Mouse (Mus musculus) heart, adult 2 months (tissue): ENCODE data around the gene Epb41l2. TPM values are rescaled to one million over a fixed set of nuclear protein-coding genes. Genes with fewer than 3 reads are reported as not detected.

Source experiments
- DNase-seq, 2 experiments: peaks; one replicate each; pipeline ENCODE4 v3.0.0; 2021
- H3K27ac ChIP-seq: fragments of 200-600 bp; 2 replicates; pipeline ENCODE4 v1.8.1; 2022
- H3K27me3 ChIP-seq: fragments of 200-500 bp; 2 replicates; pipeline ENCODE4 v1.6.1; 2012; ENCODE audit warnings: mild to moderate bottlenecking, low read length, inconsistent platforms, mixed read lengths; ENCODE audit not compliant: control insufficient read depth, insufficient read depth
- H3K36me3 ChIP-seq: fragments of 200-500 bp; 2 replicates; pipeline ENCODE4 v1.6.1; 2012; ENCODE audit warnings: low read length, inconsistent platforms; ENCODE audit not compliant: control insufficient read depth, insufficient read depth
- H3K4me1 ChIP-seq: fragments of 200-500 bp; 2 replicates; pipeline ENCODE4 v1.6.1; 2011; ENCODE audit warnings: low read length; ENCODE audit not compliant: control insufficient read depth, insufficient read depth
- H3K4me3 ChIP-seq: fragments of 200-600 bp; 2 replicates; pipeline ENCODE4 v1.8.1; 2022
- H3K79me2 ChIP-seq: fragments of 200-500 bp; replicated peaks from 2 replicates; pipeline ENCODE4 v1.6.1; 2012; ENCODE audit warnings: mild to moderate bottlenecking, inconsistent platforms, low read length, moderate library complexity, mixed read lengths; ENCODE audit not compliant: control insufficient read depth, insufficient read depth
- H3K9ac ChIP-seq: fragments of 200-500 bp; 2 replicates; pipeline ENCODE4 v1.6.1; 2012; ENCODE audit warnings: low read depth, mild to moderate bottlenecking, control low read depth, inconsistent platforms, low read length, mixed read lengths
- CTCF ChIP-seq: fragments of 200-600 bp; IDR thresholded peaks from 2 replicates; pipeline ENCODE4 v1.8.1; 2022; ENCODE audit warnings: antibody characterized with exemption, mild to moderate bottlenecking, moderate library complexity
- EP300 ChIP-seq: fragments of 200-500 bp; IDR thresholded peaks from 2 replicates; pipeline ENCODE4 v1.6.1; 2011; ENCODE audit warnings: low read depth, low read length, control low read depth; ENCODE audit not compliant: insufficient read depth
- POLR2A ChIP-seq: fragments of 200-500 bp; IDR thresholded peaks from 2 replicates; pipeline ENCODE4 v1.6.1; 2011; ENCODE audit warnings: mild to moderate bottlenecking, low read depth, low read length, control low read depth; ENCODE audit not compliant: insufficient read depth
- WGBS: fragments of 180-500 bp; shearing (Covaris S2); methylation state at CpG from one replicate; pipeline ENCODE4 v1.1.7; 2018; 5-methylcytosine and 5-hydroxymethylcytosine counted together
- intact Hi-C: fragments of 180-260 bp; cut with DNase I; formaldehyde crosslinking; loops from one replicate; pipeline ENCODE4 v1.15.1; 2025
- polyA plus RNA-seq: library from polyadenylated mRNA; depleted of rRNA; stranded (reverse); fragments of >200 nt; gene quantifications from 2 replicates; pipeline ENCODE4 v1.2.3, GENCODE M21; 2012
- total RNA-seq, 2 experiments: library from RNA; stranded (reverse); gene quantifications; 2 replicates each; pipeline ENCODE4 v1.2.3; 2021

The Epb41l2 gene
- total and polyA plus RNA-seq, 3 experiments: 24.0 to 49.1 (median 40.5) TPM

GRCm38 (mm10) chr10:25368928-25369327 is 9.3 kb downstream of the Epb41l2 start:
- TF ChIP-seq CTCF (no peak), EP300 (no peak), POLR2A (no peak)
- no peak overlapping the region for H3K27ac ChIP-seq
- no peak for DNase-seq
- H3K4me1 ChIP-seq: peaks cover 17% of the 10 kb centered on the region
- H3K9ac ChIP-seq: no peak overlapping the region
- 84% methylated on average over 3 of the region's 3 CpGs for WGBS
- peaks cover 9% of the 10 kb centered on the region for H3K79me2 ChIP-seq
- H3K4me3 ChIP-seq: no peak overlapping the region
- intact Hi-C loops: loop anchor here (10.0 kb wide), 1 partner anchor 66 kb away; no protein-coding TSS in a partner anchor
- peaks cover 25% of the 10 kb centered on the region for H3K36me3 ChIP-seq
- H3K27me3 ChIP-seq: no peaks in the 10 kb centered on the region

GRCm38 (mm10) chr10:25369691-25370090 is 10.1 kb downstream of the Epb41l2 start:
- H3K27ac ChIP-seq: no peak overlapping the region
- H3K27me3 ChIP-seq: no peaks in the 10 kb centered on the region
- TF ChIP-seq CTCF (no peak), EP300 (no peak), POLR2A (no peak)
- H3K4me3 ChIP-seq: no peak overlapping the region
- H3K9ac ChIP-seq: no peak overlapping the region
- peaks cover 17% of the 10 kb centered on the region for H3K4me1 ChIP-seq
- intact Hi-C loops: loop anchor here (10.0 kb wide), 1 partner anchor 65 kb away; no protein-coding TSS in a partner anchor
- DNase-seq: no peak
- H3K36me3 ChIP-seq: peaks cover 25% of the 10 kb centered on the region
- peaks cover 6% of the 10 kb centered on the region for H3K79me2 ChIP-seq
- 77% methylated on average over 9 of the region's 9 CpGs for WGBS

- DNase-seq: no peak
- Histone ChIP-seq H3K4me3 (no peak overlapping the region), H3K36me3 (peaks cover 15% of the 10 kb centered on the region), H3K27ac (no peak overlapping the region), H3K79me2 (peaks cover 5% of the 10 kb centered on the region), H3K9ac (no peak overlapping the region), H3K27me3 (no peaks in the 10 kb centered on the region), H3K4me1 (peaks cover 14% of the 10 kb centered on the region)
- 76% methylated on average over 2 of the region's 2 CpGs for WGBS
- TF ChIP-seq POLR2A (no peak), CTCF (no peak), EP300 (no peak)
- intact Hi-C loops: no loop called here
Observed at GRCm38 (mm10) chr10:25371336-25371735, 11.7 kb downstream of the Epb41l2 start.

GRCm38 (mm10) chr10:25371915-25372371 is 12.3 kb downstream of the Epb41l2 start:
- Histone ChIP-seq H3K27ac (no peak overlapping the region), H3K4me1 (peaks cover 12% of the 10 kb centered on the region), H3K79me2 (peaks cover 5% of the 10 kb centered on the region), H3K4me3 (no peak overlapping the region), H3K36me3 (peaks cover 13% of the 10 kb centered on the region), H3K27me3 (no peaks in the 10 kb centered on the region), H3K9ac (no peak overlapping the region)
- DNase-seq: no peak
- TF ChIP-seq POLR2A (no peak), CTCF (no peak), EP300 (no peak)
- WGBS: 17% methylated on average over 3 of the region's 3 CpGs
- intact Hi-C loops: no loop called here

- H3K4me3 ChIP-seq: no peak overlapping the region
- H3K36me3 ChIP-seq: peaks cover 13% of the 10 kb centered on the region
- DNase-seq: peak in 1 of 2 experiments; percentile 22
- no peak overlapping the region for H3K27ac ChIP-seq
- H3K9ac ChIP-seq: no peak overlapping the region; the same call in 1 of the 2 replicates
- 37% methylated on average over 10 of the region's 10 CpGs for WGBS
- peaks cover 12% of the 10 kb centered on the region for H3K4me1 ChIP-seq
- H3K27me3 ChIP-seq: no peaks in the 10 kb centered on the region
- H3K79me2 ChIP-seq: peaks cover 6% of the 10 kb centered on the region
- intact Hi-C loops: no loop called here
- TF ChIP-seq CTCF: no peak
- TF ChIP-seq POLR2A: no peak
- no peak for TF ChIP-seq EP300
Observed at GRCm38 (mm10) chr10:25372510-25373148, 13.0 kb downstream of the Epb41l2 start.

GRCm38 (mm10) chr10:25375036-25375435 is 15.4 kb downstream of the Epb41l2 start:
- Histone ChIP-seq H3K79me2 (peaks cover 4% of the 10 kb centered on the region), H3K27ac (no peak overlapping the region), H3K4me1 (peaks cover 8% of the 10 kb centered on the region), H3K4me3 (no peak overlapping the region), H3K9ac (no peak overlapping the region), H3K36me3 (peaks cover 13% of the 10 kb centered on the region), H3K27me3 (no peaks in the 10 kb centered on the region)
- DNase-seq: no peak
- 95% methylated on average over 4 of the region's 4 CpGs for WGBS
- no peak for TF ChIP-seq CTCF
- intact Hi-C loops: no loop called here
